Mouse (Mus musculus) testis, adult 2 months (tissue): ENCODE data around the gene Trib3. TPM values are rescaled to one million over a fixed set of nuclear protein-coding genes. Genes with fewer than 3 reads are reported as not detected.
"Not testable (repeated sequence)": the region's sequence is repeated elsewhere in the genome, so short reads cannot be mapped to it uniquely, and the experiment has no call there.

Source experiments
- H3K27ac ChIP-seq: fragments of 200-500 bp; 2 replicates; pipeline ENCODE4 v1.5.1; 2012; ENCODE audit warnings: low read depth, low read length; ENCODE audit not compliant: control insufficient read depth, insufficient read depth
- H3K27me3 ChIP-seq: fragments of 200-500 bp; 2 replicates; pipeline ENCODE4 v1.6.1; 2012; ENCODE audit warnings: mild to moderate bottlenecking, low read length, moderate library complexity; ENCODE audit not compliant: control insufficient read depth, insufficient read depth
- H3K36me3 ChIP-seq: fragments of 200-500 bp; 2 replicates; pipeline ENCODE4 v1.6.1; 2012; ENCODE audit warnings: mild to moderate bottlenecking, low read length; ENCODE audit not compliant: control insufficient read depth, insufficient read depth
- H3K4me1 ChIP-seq: fragments of 200-500 bp; 2 replicates; pipeline ENCODE4 v1.6.1; 2012; ENCODE audit warnings: low read length; ENCODE audit not compliant: control insufficient read depth, insufficient read depth
- H3K4me3 ChIP-seq: fragments of 200-500 bp; 2 replicates; pipeline ENCODE4 v1.5.1; 2012; ENCODE audit warnings: low read depth, mild to moderate bottlenecking, low read length, moderate library complexity, mixed read lengths; ENCODE audit not compliant: control insufficient read depth
- CTCF ChIP-seq: fragments of 200-500 bp; IDR thresholded peaks from 2 replicates; pipeline ENCODE4 v1.5.1; 2012; ENCODE audit warnings: low read depth, mild to moderate bottlenecking, inconsistent platforms, low read length, moderate library complexity; ENCODE audit not compliant: control insufficient read depth, insufficient read depth, insufficient replicate concordance
- POLR2A ChIP-seq: fragments of 200-500 bp; IDR thresholded peaks from 2 replicates; pipeline ENCODE4 v1.6.1; 2012; ENCODE audit warnings: low read depth, mild to moderate bottlenecking, inconsistent platforms, low read length, moderate library complexity; ENCODE audit not compliant: control insufficient read depth
- polyA plus RNA-seq: library from polyadenylated mRNA; depleted of rRNA; stranded (reverse); fragments of >200 nt; gene quantifications from 2 replicates; pipeline ENCODE4 v1.2.3, GENCODE M21; 2012

Gene Trib3
- polyA plus RNA-seq, 1 experiment: 0.26 TPM

GRCm38 (mm10) chr2:152305480-152305879 lies 38.4 kb downstream of the Trib3 start:
- no peaks in the 10 kb centered on the region for H3K4me1 ChIP-seq
- H3K4me3 ChIP-seq: no peak overlapping the region
- H3K27ac ChIP-seq: no peak overlapping the region
- peaks cover 1% of the 10 kb centered on the region; the same call in 1 of the 2 replicates for H3K36me3 ChIP-seq
- TF ChIP-seq CTCF (no peak), POLR2A (no peak)
- H3K27me3 ChIP-seq: no peaks in the 10 kb centered on the region

- H3K27me3 ChIP-seq: no peaks in the 10 kb centered on the region
- H3K4me3 ChIP-seq: no peak overlapping the region
- H3K36me3 ChIP-seq: peaks cover 1% of the 10 kb centered on the region; the same call in 1 of the 2 replicates
- H3K27ac ChIP-seq: no peak overlapping the region
- no peak for TF ChIP-seq CTCF
- TF ChIP-seq POLR2A: no peak
- H3K4me1 ChIP-seq: no peaks in the 10 kb centered on the region
Observed at GRCm38 (mm10) chr2:152303781-152304180, 40.1 kb downstream of the Trib3 start.

GRCm38 (mm10) chr2:152302862-152303261 lies 41.0 kb downstream of the Trib3 start:
- Histone ChIP-seq H3K27me3 (no peaks in the 10 kb centered on the region), H3K4me3 (no peak overlapping the region), H3K36me3 (peaks cover 1% of the 10 kb centered on the region; the same call in 1 of the 2 replicates), H3K4me1 (no peaks in the 10 kb centered on the region), H3K27ac (no peak overlapping the region)
- no peak for TF ChIP-seq CTCF
- TF ChIP-seq POLR2A: no peak

DNA sequence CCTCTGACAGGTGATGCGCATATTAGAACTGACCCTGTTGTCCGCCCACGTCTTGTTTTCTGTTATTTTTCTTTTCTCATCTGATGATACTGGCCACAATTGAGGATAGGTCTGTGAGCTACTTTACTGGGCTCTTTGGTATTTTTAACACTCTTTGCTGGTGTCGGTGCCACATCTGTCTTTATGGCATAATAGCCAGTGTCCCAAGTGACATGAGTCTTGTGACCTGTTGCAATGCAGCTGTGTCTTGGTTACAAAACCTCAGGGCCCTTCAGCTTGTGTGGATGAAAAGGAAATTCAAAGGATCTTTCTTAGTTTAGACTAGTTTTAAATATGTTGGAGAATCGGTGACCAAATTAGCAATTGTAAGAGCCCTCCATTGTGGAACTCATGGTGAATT lies 49.3 kb downstream of the Trib3 start:
- H3K4me1 ChIP-seq: peaks cover 3% of the 10 kb centered on the region; the same call in 1 of the 2 replicates
- no peaks in the 10 kb centered on the region for H3K36me3 ChIP-seq
- peak overlapping the region; percentile 91 for H3K27ac ChIP-seq
- TF ChIP-seq CTCF (no peak), POLR2A (no peak)
- peak overlapping the region; percentile 99; the same call in 1 of the 2 replicates for H3K4me3 ChIP-seq
- no peaks in the 10 kb centered on the region for H3K27me3 ChIP-seq

DNA sequence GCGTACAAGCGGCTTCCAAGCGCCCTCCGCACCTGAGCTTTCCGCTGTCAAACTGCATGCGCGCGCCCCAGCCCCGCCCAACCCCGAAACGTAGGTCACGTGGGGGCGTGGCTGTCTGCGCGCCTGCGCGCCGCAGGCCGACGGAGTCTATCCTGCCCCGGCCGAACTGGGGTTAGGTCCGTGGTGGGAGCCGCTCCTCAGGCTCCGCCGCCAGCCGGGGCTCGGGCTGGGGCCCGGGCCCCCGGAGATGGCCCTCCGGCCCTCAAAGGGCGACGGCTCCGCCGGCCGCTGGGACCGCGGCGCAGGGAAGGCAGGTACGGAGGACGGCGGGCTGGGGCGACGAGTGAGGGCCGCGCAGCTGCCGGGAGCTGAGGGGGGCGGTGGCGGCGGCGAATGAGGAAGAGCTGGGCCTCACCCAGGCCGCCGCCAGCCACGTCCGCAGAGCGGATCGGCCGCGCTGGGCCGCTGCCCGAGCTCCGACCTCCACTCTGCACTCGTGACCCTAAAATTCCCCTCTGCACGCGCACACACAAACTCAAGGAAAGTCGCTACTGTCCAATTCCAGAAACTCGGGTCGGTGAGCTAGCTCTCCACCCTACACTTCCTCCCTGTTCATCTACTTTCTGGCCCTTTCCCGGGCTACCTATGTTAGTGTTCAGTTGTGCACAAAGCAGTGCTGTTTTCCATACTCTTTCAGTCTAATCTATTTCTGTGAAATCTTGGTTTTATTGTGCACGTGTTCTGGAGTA lies 49.9 kb downstream of the Trib3 start, which contains the start of gene Tbc1d20:
TSS of gene Tbc1d20 (plus strand) at position 102 of the 749 bp plus-strand sequence.
- Histone ChIP-seq H3K27me3 (no peaks in the 10 kb centered on the region), H3K36me3 (no peaks in the 10 kb centered on the region), H3K27ac (peak within 1 kb of the TSS; percentile 91), H3K4me1 (peaks cover 3% of the 10 kb centered on the region; the same call in 1 of the 2 replicates), H3K4me3 (peak within 1 kb of the TSS; percentile 99)
- no peak for TF ChIP-seq CTCF
- TF ChIP-seq POLR2A: peak; percentile 83; the same call in 1 of the 2 replicates

- H3K27ac ChIP-seq: no peak overlapping the region
- H3K27me3 ChIP-seq: no peaks in the 10 kb centered on the region
- TF ChIP-seq CTCF: no peak
- no peak for TF ChIP-seq POLR2A
- peaks cover 3% of the 10 kb centered on the region; the same call in 1 of the 2 replicates for H3K4me1 ChIP-seq
- H3K36me3 ChIP-seq: no peaks in the 10 kb centered on the region
- H3K4me3 ChIP-seq: peak overlapping the region; percentile 99
Observed at GRCm38 (mm10) chr2:152293179-152293726, 50.6 kb downstream of the Trib3 start.

DNA sequence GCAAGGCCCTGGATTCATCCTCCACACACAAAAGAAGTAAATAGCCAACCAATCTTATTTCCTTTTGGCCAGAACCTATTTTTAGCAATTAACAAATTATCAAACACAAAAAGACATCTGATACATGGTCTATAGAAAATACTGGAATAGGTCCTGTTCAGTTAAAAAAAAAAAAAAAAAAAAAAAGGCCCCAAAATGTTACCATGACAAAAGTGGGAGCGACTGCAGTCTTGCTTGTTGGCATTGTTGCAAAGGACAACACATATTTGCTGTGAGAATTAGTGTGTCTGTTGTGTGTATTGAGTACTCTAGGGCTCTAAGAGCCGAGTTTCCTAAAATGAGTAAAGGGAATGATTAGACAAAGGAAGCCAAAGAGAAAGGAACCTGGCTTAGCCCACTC lies 51.4 kb downstream of the Trib3 start:
- no peaks in the 10 kb centered on the region for H3K27me3 ChIP-seq
- TF ChIP-seq CTCF (no peak), POLR2A (no peak)
- no peaks in the 10 kb centered on the region for H3K36me3 ChIP-seq
- no peak overlapping the region for H3K27ac ChIP-seq
- H3K4me3 ChIP-seq: no peak overlapping the region
- peaks cover 3% of the 10 kb centered on the region; the same call in 1 of the 2 replicates for H3K4me1 ChIP-seq

DNA sequence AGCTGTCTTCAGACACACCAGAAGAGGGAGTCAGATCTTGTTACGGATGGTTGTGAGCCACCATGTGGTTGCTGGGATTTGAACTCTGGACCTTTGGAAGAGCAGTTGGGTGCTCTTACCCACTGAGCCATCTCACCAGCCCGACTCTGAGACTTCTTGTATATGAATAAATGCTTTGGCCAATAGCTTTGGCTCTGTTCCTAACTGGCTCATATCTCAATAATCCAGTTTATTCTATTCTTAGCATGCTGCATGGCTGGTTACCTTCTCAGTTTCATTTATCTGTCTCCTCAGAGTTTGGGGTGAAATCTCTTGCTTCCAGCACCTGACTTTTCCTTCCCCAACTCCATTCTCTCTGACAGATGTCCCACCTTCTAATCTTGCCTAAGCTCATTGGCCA lies 54.2 kb downstream of the Trib3 start:
- H3K36me3 ChIP-seq, H3K27ac ChIP-seq, H3K27me3 ChIP-seq, H3K4me1 ChIP-seq, H3K4me3 ChIP-seq: not testable (repeated sequence)
